Mouse (Mus musculus): ENCODE data around the gene Klf13.

- no peak for TF ChIP-seq POLR2A (IDR thresholded peaks at IDR 0.05; ENCODE audit: borderline replicate concordance, low read depth, low read length)
- no peak for TF ChIP-seq CTCF (IDR thresholded peaks at IDR 0.05; ENCODE audit: low read depth, low read length)
Observed at GRCm38 (mm10) chr7:63916268-63916907, 22.3 kb downstream of the Klf13 start, which contains the start of gene E030018B13Rik.
